19 mouse cellular contexts compared by ENCODE assay signal in the genomic region with DNA sequence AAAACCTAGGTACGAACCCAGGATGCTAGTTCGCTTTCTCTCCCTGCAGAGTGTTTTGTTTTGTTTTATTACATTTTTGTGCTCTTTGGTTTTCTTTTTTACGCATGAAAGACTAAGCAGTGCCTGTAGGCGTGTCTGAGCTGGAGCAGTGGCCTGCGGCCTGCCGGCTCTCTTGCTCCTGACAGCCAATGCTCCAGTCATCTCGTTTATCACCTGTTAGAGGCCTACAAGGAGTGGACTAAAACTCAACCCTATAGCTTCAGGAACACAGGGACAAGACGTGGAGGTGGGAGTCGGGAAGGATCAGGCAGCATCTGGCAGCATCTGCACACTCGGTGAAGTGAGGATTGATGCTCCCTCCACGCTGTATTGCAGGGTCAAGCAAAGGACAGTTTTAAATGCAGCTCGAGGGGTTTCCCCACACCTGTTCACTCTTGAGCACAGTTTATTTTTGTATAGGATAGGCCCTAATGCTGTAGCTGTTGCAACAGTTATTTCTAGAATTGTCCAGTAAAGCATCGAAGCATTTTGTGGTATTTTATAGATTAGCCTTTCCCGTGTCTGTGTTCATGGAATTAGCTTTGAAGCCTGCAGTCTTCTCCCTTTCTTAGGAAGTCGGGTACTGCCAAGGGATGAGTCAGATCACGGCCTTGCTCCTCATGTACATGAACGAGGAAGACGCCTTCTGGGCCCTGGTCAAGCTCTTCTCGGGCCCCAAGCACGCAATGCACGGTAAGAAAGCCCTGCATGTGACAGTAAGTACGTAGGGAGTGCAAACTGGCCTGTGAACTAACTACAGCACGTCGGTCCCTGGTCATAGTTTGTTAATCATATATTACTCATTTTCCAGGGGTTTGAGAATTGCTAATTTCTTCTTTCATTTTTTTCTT.
A peak's percentile ranks its signal among the peaks of the same experiment; 100 is the strongest.
DNase-seq lines count a peak whose midpoint lies in the region; ATAC-seq and TF ChIP-seq lines count a peak whose summit lies in the region.
"Had no signal": no experiment of that assay in that cellular context is flagged by ENCODE, and none has a peak within 500 bp of the region (broad histone marks: within the 10 kb centered on the region; RNA-seq: fewer than 3 reads in every experiment).

No protein-coding gene starts in this region.

- H3K9me3 ChIP-seq in heart, embryonic 12.5 days (replicated peaks): no peaks in the 10 kb centered on the region
- no peaks in the 10 kb centered on the region for H3K9me3 ChIP-seq in limb, embryonic 14.5 days (ENCODE audit: control insufficient read depth, low read length)
- H3K9me3 ChIP-seq in limb, embryonic 10.5 days (replicated peaks): no peaks in the 10 kb centered on the region
- H3K9me3 ChIP-seq in hindbrain, embryonic 11.5 days (ENCODE audit: control insufficient read depth, low read length): no peaks in the 10 kb centered on the region
- H3K9me3 ChIP-seq: embryonic facial prominence, embryonic 12.5 days; forebrain, embryonic 15.5 days; G1E; heart, embryonic 15.5 days had no signal

- WGBS in heart, embryonic 12.5 days: 83% methylated on average over 24 of the region's 24 CpGs
- WGBS in limb, embryonic 14.5 days: 78% methylated on average over 24 of the region's 24 CpGs
- 91% methylated on average over 24 of the region's 24 CpGs for WGBS in limb, embryonic 10.5 days
- 90% methylated on average over 24 of the region's 24 CpGs for WGBS in hindbrain, embryonic 11.5 days

- H3K9ac ChIP-seq in heart, embryonic 12.5 days: no peak overlapping the region
- H3K9ac ChIP-seq in limb, embryonic 14.5 days (ENCODE audit: low read depth, low read length, severe bottlenecking): no peak overlapping the region
- no peak overlapping the region for H3K9ac ChIP-seq in hindbrain, embryonic 11.5 days (ENCODE audit: low read depth, low read length)
- H3K9ac ChIP-seq: embryonic facial prominence, embryonic 12.5 days; forebrain, embryonic 15.5 days; heart, embryonic 15.5 days; hindbrain, embryonic 14.5 days had no signal

- H3K27me3 ChIP-seq in heart, embryonic 12.5 days (replicated peaks): no peaks in the 10 kb centered on the region
- H3K27me3 ChIP-seq in limb, embryonic 14.5 days (ENCODE audit: control insufficient read depth, insufficient read depth, low read length): no peaks in the 10 kb centered on the region
- no peaks in the 10 kb centered on the region for H3K27me3 ChIP-seq in limb, embryonic 10.5 days (ENCODE audit: low read depth, poor library complexity, severe bottlenecking)
- H3K27me3 ChIP-seq in hindbrain, embryonic 11.5 days (ENCODE audit: control insufficient read depth, insufficient read depth, low read length): no peaks in the 10 kb centered on the region
- H3K27me3 ChIP-seq: embryonic facial prominence, embryonic 12.5 days; forebrain, embryonic 15.5 days; heart, embryonic 15.5 days had no signal

- peak; percentile 81 for DNase-seq in heart, adult 11 months
- DNase-seq in limb, embryonic 14.5 days (ENCODE audit: low spot score): peak; percentile 12
- DNase-seq in limb, embryonic 10.5 days (ENCODE audit: low spot score): no peak
- peak; percentile 21 for DNase-seq in adrenal gland, adult 8-10 months
- peak; percentile 40 to 52 for DNase-seq in adrenal gland, postnatal 36 days
- DNase-seq in hindbrain, embryonic 11.5 days (ENCODE audit: low spot score): no peak
- DNase-seq: cerebellum, adult 11 months; cerebellum, adult 8-10 months; cerebellum, postnatal 25 days; gastrocnemius, postnatal 14 days; heart, postnatal 14 days; kidney, adult 8-10 months had no signal

- ATAC-seq in heart, embryonic 12.5 days (ENCODE audit: insufficient number of reproducible peaks, low FRiP score): no peak
- ATAC-seq in limb, embryonic 14.5 days (ENCODE audit: low FRiP score, low read depth): peak; percentile 55
- no peak for ATAC-seq in hindbrain, embryonic 11.5 days (ENCODE audit: low FRiP score)
- ATAC-seq: forebrain, embryonic 15.5 days; intestine, postnatal 0 days had no signal

- no peak overlapping the region for H3K4me3 ChIP-seq in heart, embryonic 12.5 days
- H3K4me3 ChIP-seq in limb, embryonic 14.5 days (replicated peaks; ENCODE audit: low read length): no peak overlapping the region
- H3K4me3 ChIP-seq in limb, embryonic 10.5 days: no peak overlapping the region
- no peak overlapping the region for H3K4me3 ChIP-seq in hindbrain, embryonic 11.5 days (ENCODE audit: low read depth, low read length)
- H3K4me3 ChIP-seq: embryonic facial prominence, embryonic 12.5 days; forebrain, embryonic 15.5 days; heart, embryonic 15.5 days had no signal

- peaks cover 50% of the 10 kb centered on the region for H3K36me3 ChIP-seq in heart, embryonic 12.5 days
- H3K36me3 ChIP-seq in limb, embryonic 14.5 days (ENCODE audit: control insufficient read depth, insufficient read depth, low read length): peaks cover 37% of the 10 kb centered on the region
- H3K36me3 ChIP-seq in limb, embryonic 10.5 days: peaks cover 76% of the 10 kb centered on the region
- peaks cover 4% of the 10 kb centered on the region; the same call in 1 of the 2 replicates for H3K36me3 ChIP-seq in hindbrain, embryonic 11.5 days (ENCODE audit: control insufficient read depth, insufficient read depth, low read length)

- 0 out of 2 replicates have a peak, but pooled peaks cover 3% of the 10 kb centered on the region for H3K4me1 ChIP-seq in heart, embryonic 12.5 days (replicated peaks)
- no peaks in the 10 kb centered on the region for H3K4me1 ChIP-seq in limb, embryonic 14.5 days (ENCODE audit: control insufficient read depth, insufficient read depth, low read length)
- no peaks in the 10 kb centered on the region for H3K4me1 ChIP-seq in limb, embryonic 10.5 days
- H3K4me1 ChIP-seq in hindbrain, embryonic 11.5 days (replicated peaks; ENCODE audit: control insufficient read depth, insufficient read depth, low read length): no peaks in the 10 kb centered on the region
- H3K4me1 ChIP-seq: embryonic facial prominence, embryonic 12.5 days; forebrain, embryonic 15.5 days; heart, embryonic 15.5 days had no signal

- no peak for TF ChIP-seq POLR2A in limb, embryonic 14.5 days (IDR thresholded peaks at IDR 0.05; ENCODE audit: borderline replicate concordance, extremely low read depth, insufficient read depth, insufficient read length)

- no peak overlapping the region for H3K4me2 ChIP-seq in heart, embryonic 12.5 days
- H3K4me2 ChIP-seq in limb, embryonic 14.5 days (replicated peaks; ENCODE audit: low read depth, low read length, severe bottlenecking): no peak overlapping the region
- no peak overlapping the region for H3K4me2 ChIP-seq in hindbrain, embryonic 11.5 days (replicated peaks; ENCODE audit: low read depth, low read length)
- H3K4me2 ChIP-seq: embryonic facial prominence, embryonic 12.5 days; forebrain, embryonic 15.5 days; heart, embryonic 15.5 days; hindbrain, embryonic 14.5 days had no signal

- no peak overlapping the region for H3K27ac ChIP-seq in heart, embryonic 12.5 days (ENCODE audit: poor library complexity, severe bottlenecking)
- H3K27ac ChIP-seq in limb, embryonic 14.5 days (replicated peaks; ENCODE audit: low read depth, low read length): no peak overlapping the region
- H3K27ac ChIP-seq in limb, embryonic 10.5 days: no peak overlapping the region
- no peak overlapping the region for H3K27ac ChIP-seq in hindbrain, embryonic 11.5 days (ENCODE audit: low read depth, low read length)
- H3K27ac ChIP-seq: embryonic facial prominence, embryonic 12.5 days; forebrain, embryonic 15.5 days; heart, embryonic 15.5 days; hindbrain, embryonic 14.5 days had no signal

Comparison
In these comparisons a context has a peak if more than half of its experiments do, and no peak if none do; other contexts are left out.
1. DNase-seq: peak in heart, adult 11 months (single experiment), limb, embryonic 14.5 days (single experiment), adrenal gland, adult 8-10 months (single experiment) and adrenal gland, postnatal 36 days (2 of 2); none in limb, embryonic 10.5 days (single experiment) and hindbrain, embryonic 11.5 days (single experiment).